ENCODE assay signal across 25 mouse cellular contexts in the genomic region with DNA sequence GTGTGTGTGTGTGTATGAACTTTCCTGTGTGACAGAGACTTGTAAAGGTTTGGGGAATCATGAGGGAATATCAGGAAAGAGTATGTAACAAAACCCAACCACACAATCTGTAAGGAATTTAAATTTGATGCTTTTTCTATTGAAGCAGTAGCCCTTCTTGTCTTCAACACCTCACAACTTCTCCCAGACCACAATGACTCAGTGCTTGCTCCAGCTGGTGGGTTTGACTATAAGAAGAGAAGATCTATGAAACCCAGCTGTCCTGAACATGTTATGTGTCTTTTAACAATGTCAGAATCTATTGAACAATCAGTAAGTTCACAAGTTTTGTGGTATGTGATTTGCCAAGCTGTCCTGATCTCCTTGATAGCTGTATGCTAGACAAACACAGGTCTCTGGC.
A peak's percentile ranks its signal among the peaks of the same experiment; 100 is the strongest.
DNase-seq lines count a peak whose midpoint lies in the region; ATAC-seq and TF ChIP-seq lines count a peak whose summit lies in the region.
"Had no signal": no experiment of that assay in that cellular context is flagged by ENCODE, and none has a peak within 500 bp of the region (broad histone marks: within the 10 kb centered on the region; RNA-seq: fewer than 3 reads in every experiment).

No protein-coding gene starts in this region.

- no peak for TF ChIP-seq CTCF in lung, postnatal 0 days (IDR thresholded peaks at IDR 0.05)

- no peaks in the 10 kb centered on the region for H3K27me3 ChIP-seq in lung, postnatal 0 days (replicated peaks; ENCODE audit: insufficient read depth, low read length)
- H3K27me3 ChIP-seq in midbrain, embryonic 16.5 days (ENCODE audit: control insufficient read depth, insufficient read depth, low read depth, low read length) = no peaks in the 10 kb centered on the region
- H3K27me3 ChIP-seq: CH12.LX; forebrain, embryonic 13.5 days; hindbrain, embryonic 13.5 days; intestine, embryonic 15.5 days had no signal

- ATAC-seq in lung, postnatal 0 days = peak; percentile 32; the same call in 1 of the 2 replicates
- ATAC-seq in megakaryocyte progenitor cell, adult 5-6 weeks (replicated peaks; ENCODE audit: poor library complexity) = peak; percentile 40
- ATAC-seq in midbrain, embryonic 16.5 days = no peak
- ATAC-seq: forebrain, embryonic 13.5 days; forebrain, embryonic 16.5 days; hindbrain, embryonic 16.5 days; intestine, embryonic 15.5 days had no signal

- H3K9ac ChIP-seq in lung, postnatal 0 days (replicated peaks; ENCODE audit: low read depth) = no peak overlapping the region
- no peak overlapping the region for H3K9ac ChIP-seq in midbrain, embryonic 16.5 days (ENCODE audit: low read depth, low read length)
- H3K9ac ChIP-seq: forebrain, embryonic 13.5 days; hindbrain, embryonic 13.5 days; intestine, embryonic 15.5 days had no signal

- no peak overlapping the region for H3K27ac ChIP-seq in lung, postnatal 0 days (ENCODE audit: low read length)
- no peak overlapping the region for H3K27ac ChIP-seq in midbrain, embryonic 16.5 days (ENCODE audit: low read length)
- H3K27ac ChIP-seq: forebrain, embryonic 10.5 days; forebrain, embryonic 13.5 days; hindbrain, embryonic 10.5 days; hindbrain, embryonic 13.5 days; intestine, embryonic 15.5 days had no signal

- DNase-seq in lung, postnatal 0 days (ENCODE audit: low spot score) = peak; percentile 51
- DNase-seq in lung, postnatal 4 days = no peak
- peak; percentile 16 for DNase-seq in Muller cell, postnatal 12 days (ENCODE audit: inconsistent ontology term)
- DNase-seq in adrenal gland, adult 8-10 months = no peak
- DNase-seq: adrenal gland, adult 2 months; adrenal gland, postnatal 25 days; cerebellum, adult 11-12 months; cerebellum, adult 8-10 months; cerebellum, postnatal 10 days; cerebellum, postnatal 36 days; gastrocnemius, postnatal 14 days; heart, adult 18-20 months; kidney, adult 11 months had no signal

- no peaks in the 10 kb centered on the region for H3K9me3 ChIP-seq in lung, postnatal 0 days (ENCODE audit: low read length)
- no peaks in the 10 kb centered on the region for H3K9me3 ChIP-seq in midbrain, embryonic 16.5 days (replicated peaks; ENCODE audit: control insufficient read depth, low read length, poor library complexity, severe bottlenecking)
- H3K9me3 ChIP-seq: forebrain, embryonic 10.5 days; forebrain, embryonic 13.5 days; G1E; hindbrain, embryonic 10.5 days; hindbrain, embryonic 13.5 days; intestine, embryonic 15.5 days had no signal

- H3K4me1 ChIP-seq in lung, postnatal 0 days (ENCODE audit: insufficient read depth, low read depth, low read length) = no peaks in the 10 kb centered on the region
- H3K4me1 ChIP-seq in midbrain, embryonic 16.5 days (ENCODE audit: control insufficient read depth, insufficient read depth, low read length) = no peaks in the 10 kb centered on the region
- H3K4me1 ChIP-seq: forebrain, embryonic 13.5 days; hindbrain, embryonic 10.5 days; hindbrain, embryonic 13.5 days; intestine, embryonic 15.5 days had no signal

- no peak overlapping the region for H3K4me3 ChIP-seq in lung, postnatal 0 days (ENCODE audit: low read depth, low read length)
- no peak overlapping the region for H3K4me3 ChIP-seq in midbrain, embryonic 16.5 days (ENCODE audit: low read depth, low read length)
- H3K4me3 ChIP-seq: forebrain, embryonic 10.5 days; forebrain, embryonic 13.5 days; hindbrain, embryonic 10.5 days; hindbrain, embryonic 13.5 days; intestine, embryonic 15.5 days had no signal

- no peaks in the 10 kb centered on the region for H3K36me3 ChIP-seq in lung, postnatal 0 days (ENCODE audit: insufficient read depth, low read length)
- H3K36me3 ChIP-seq in midbrain, embryonic 16.5 days (ENCODE audit: control insufficient read depth, insufficient read depth, low read length) = no peaks in the 10 kb centered on the region
- H3K36me3 ChIP-seq: forebrain, embryonic 10.5 days; G1E; hindbrain, embryonic 10.5 days; hindbrain, embryonic 13.5 days; intestine, embryonic 15.5 days had no signal

- no peak overlapping the region for H3K4me2 ChIP-seq in lung, postnatal 0 days (replicated peaks; ENCODE audit: low read depth, low read length)
- H3K4me2 ChIP-seq in midbrain, embryonic 16.5 days (ENCODE audit: low read length) = no peak overlapping the region
- H3K4me2 ChIP-seq: forebrain, embryonic 13.5 days; heart, embryonic 11.5 days; hindbrain, embryonic 13.5 days; intestine, embryonic 15.5 days had no signal

- no peak for TF ChIP-seq EP300 in lung, postnatal 0 days (IDR thresholded peaks at IDR 0.05)

Comparison
In these comparisons a context has a peak if more than half of its experiments do, and no peak if none do; other contexts are left out.
1. DNase-seq: peak in lung, postnatal 0 days (single experiment) and Muller cell, postnatal 12 days (single experiment); none in lung, postnatal 4 days (0 of 2) and adrenal gland, adult 8-10 months (single experiment).